Mouse (Mus musculus) testis, adult 2 months (tissue): ENCODE results near the gene Prlh. TPM values are rescaled to one million over a fixed set of nuclear protein-coding genes. Genes with fewer than 3 reads are reported as not detected.
A peak's percentile ranks its signal among the peaks of the same experiment; 100 is the strongest.

Experiments used
- H3K27ac ChIP-seq: fragments of 200-500 bp; 2 replicates; pipeline ENCODE4 v1.5.1; 2012; ENCODE audit warnings: low read depth, low read length; ENCODE audit not compliant: control insufficient read depth, insufficient read depth
- H3K27me3 ChIP-seq: fragments of 200-500 bp; 2 replicates; pipeline ENCODE4 v1.6.1; 2012; ENCODE audit warnings: mild to moderate bottlenecking, low read length, moderate library complexity; ENCODE audit not compliant: control insufficient read depth, insufficient read depth
- H3K36me3 ChIP-seq: fragments of 200-500 bp; 2 replicates; pipeline ENCODE4 v1.6.1; 2012; ENCODE audit warnings: mild to moderate bottlenecking, low read length; ENCODE audit not compliant: control insufficient read depth, insufficient read depth
- H3K4me1 ChIP-seq: fragments of 200-500 bp; 2 replicates; pipeline ENCODE4 v1.6.1; 2012; ENCODE audit warnings: low read length; ENCODE audit not compliant: control insufficient read depth, insufficient read depth
- H3K4me3 ChIP-seq: fragments of 200-500 bp; 2 replicates; pipeline ENCODE4 v1.5.1; 2012; ENCODE audit warnings: low read depth, mild to moderate bottlenecking, low read length, moderate library complexity, mixed read lengths; ENCODE audit not compliant: control insufficient read depth
- CTCF ChIP-seq: fragments of 200-500 bp; IDR thresholded peaks from 2 replicates; pipeline ENCODE4 v1.5.1; 2012; ENCODE audit warnings: low read depth, mild to moderate bottlenecking, inconsistent platforms, low read length, moderate library complexity; ENCODE audit not compliant: control insufficient read depth, insufficient read depth, insufficient replicate concordance
- POLR2A ChIP-seq: fragments of 200-500 bp; IDR thresholded peaks from 2 replicates; pipeline ENCODE4 v1.6.1; 2012; ENCODE audit warnings: low read depth, mild to moderate bottlenecking, inconsistent platforms, low read length, moderate library complexity; ENCODE audit not compliant: control insufficient read depth
- polyA plus RNA-seq: library from polyadenylated mRNA; depleted of rRNA; stranded (reverse); fragments of >200 nt; gene quantifications from 2 replicates; pipeline ENCODE4 v1.2.3, GENCODE M21; 2012

The Prlh gene
- polyA plus RNA-seq, 1 experiment = not detected

GRCm38 (mm10) chr1:90913231-90913630 lies 39.7 kb upstream of the Prlh start:
- Histone ChIP-seq H3K27ac (no peak overlapping the region), H3K27me3 (no peaks in the 10 kb centered on the region), H3K4me1 (peaks cover 3% of the 10 kb centered on the region), H3K36me3 (no peaks in the 10 kb centered on the region), H3K4me3 (no peak overlapping the region)
- TF ChIP-seq CTCF = no peak
- no peak for TF ChIP-seq POLR2A

- Histone ChIP-seq H3K27ac (no peak within 1 kb of the TSS), H3K4me3 (peak within 1 kb of the TSS; percentile 0; the same call in 1 of the 2 replicates), H3K36me3 (no peaks in the 10 kb centered on the region), H3K27me3 (no peaks in the 10 kb centered on the region), H3K4me1 (peaks cover 3% of the 10 kb centered on the region)
- TF ChIP-seq CTCF (no peak), POLR2A (no peak)
These were observed 37.8 kb upstream of the Prlh start, which contains the start of gene Mlph for GRCm38 (mm10) chr1:90914948-90915569. Mlph (plus strand) TSS chr1:90915085.

- H3K36me3 ChIP-seq = no peaks in the 10 kb centered on the region
- TF ChIP-seq POLR2A (no peak), CTCF (no peak)
- H3K4me1 ChIP-seq = peaks cover 3% of the 10 kb centered on the region
- H3K4me3 ChIP-seq = no peak overlapping the region
- no peaks in the 10 kb centered on the region for H3K27me3 ChIP-seq
- H3K27ac ChIP-seq = no peak overlapping the region; the same call in 1 of the 2 replicates
These were observed 35.4 kb upstream of the Prlh start for GRCm38 (mm10) chr1:90917509-90917908.

- Histone ChIP-seq H3K4me3 (no peak overlapping the region), H3K36me3 (no peaks in the 10 kb centered on the region), H3K27ac (no peak overlapping the region), H3K27me3 (no peaks in the 10 kb centered on the region), H3K4me1 (no peaks in the 10 kb centered on the region)
- no peak for TF ChIP-seq POLR2A
- no peak for TF ChIP-seq CTCF
These were observed 31.2 kb upstream of the Prlh start for GRCm38 (mm10) chr1:90921687-90922086.

GRCm38 (mm10) chr1:90926030-90926429 lies 26.9 kb upstream of the Prlh start:
- no peak overlapping the region for H3K27ac ChIP-seq
- no peaks in the 10 kb centered on the region for H3K27me3 ChIP-seq
- no peak overlapping the region for H3K4me3 ChIP-seq
- peaks cover 5% of the 10 kb centered on the region for H3K4me1 ChIP-seq
- H3K36me3 ChIP-seq = no peaks in the 10 kb centered on the region
- TF ChIP-seq CTCF (no peak), POLR2A (no peak)

GRCm38 (mm10) chr1:90927308-90927707 lies 25.6 kb upstream of the Prlh start:
- H3K4me3 ChIP-seq = no peak overlapping the region
- peaks cover 5% of the 10 kb centered on the region for H3K4me1 ChIP-seq
- TF ChIP-seq CTCF = no peak
- no peak for TF ChIP-seq POLR2A
- no peak overlapping the region for H3K27ac ChIP-seq
- no peaks in the 10 kb centered on the region for H3K36me3 ChIP-seq
- H3K27me3 ChIP-seq = no peaks in the 10 kb centered on the region

GRCm38 (mm10) chr1:90927929-90928574 lies 24.9 kb upstream of the Prlh start:
- no peaks in the 10 kb centered on the region for H3K36me3 ChIP-seq
- peaks cover 5% of the 10 kb centered on the region for H3K4me1 ChIP-seq
- TF ChIP-seq CTCF (no peak), POLR2A (no peak)
- no peak overlapping the region for H3K27ac ChIP-seq
- no peaks in the 10 kb centered on the region for H3K27me3 ChIP-seq
- peak overlapping the region; percentile 11 for H3K4me3 ChIP-seq
